Mouse (Mus musculus): ENCODE results near the gene Cdk14.

GRCm38 (mm10) chr5:5370322-5371082 is 49.6 kb downstream of the Cdk14 start:
- TF ChIP-seq MYOD1 (IDR thresholded peaks at IDR 0.05; ENCODE audit: control insufficient read depth in 1 of 3, insufficient read length in 2 of 3, low read depth in 2 of 3) = no peak
- TF ChIP-seq E2F4 (IDR thresholded peaks at IDR 0.05; ENCODE audit: insufficient read depth) = no peak
- no peak for TF ChIP-seq POLR2AphosphoS2 (IDR thresholded peaks at IDR 0.05; ENCODE audit: insufficient read length, low read depth)
- TF ChIP-seq POLR2A (IDR thresholded peaks at IDR 0.05; ENCODE audit: insufficient read length, low read depth) = no peak
- no peak for TF ChIP-seq TCF12 (IDR thresholded peaks at IDR 0.05; ENCODE audit: insufficient read depth, poor library complexity, severe bottlenecking)
- TF ChIP-seq MAX (IDR thresholded peaks at IDR 0.05; ENCODE audit: low read depth) = no peak
- no peak for TF ChIP-seq USF1 (IDR thresholded peaks at IDR 0.05; ENCODE audit: low read depth)
